Comparison of ENCODE assay signal across 11 mouse cellular contexts in genomic region chr2:18025116-18025515, GRCm38 (mm10). TPM values are rescaled to one million over a fixed set of nuclear protein-coding genes. Genes with fewer than 3 reads are reported as not detected.
DNase-seq lines count a peak whose midpoint lies in the region; ATAC-seq and TF ChIP-seq lines count a peak whose summit lies in the region.
"Had no signal": no experiment of that assay in that cellular context is flagged by ENCODE, and none has a peak within 500 bp of the region (broad histone marks: within the 10 kb centered on the region; RNA-seq: fewer than 3 reads in every experiment).

No protein-coding gene starts in this region.

- no peaks in the 10 kb centered on the region for H3K9me3 ChIP-seq in lung, embryonic 15.5 days
- no peaks in the 10 kb centered on the region for H3K9me3 ChIP-seq in lung, postnatal 0 days (ENCODE audit: low read length)
- H3K9me3 ChIP-seq in limb, embryonic 10.5 days (replicated peaks) = no peaks in the 10 kb centered on the region
- no peaks in the 10 kb centered on the region for H3K9me3 ChIP-seq in neural tube, embryonic 15.5 days (replicated peaks)

- no peak for TF ChIP-seq EP300 in lung, postnatal 0 days (IDR thresholded peaks at IDR 0.05)

- no peak for TF ChIP-seq CTCF in lung, postnatal 0 days (IDR thresholded peaks at IDR 0.05)

- no peaks in the 10 kb centered on the region for H3K36me3 ChIP-seq in lung, embryonic 15.5 days
- no peaks in the 10 kb centered on the region for H3K36me3 ChIP-seq in lung, postnatal 0 days (ENCODE audit: insufficient read depth, low read length)
- no peaks in the 10 kb centered on the region for H3K36me3 ChIP-seq in limb, embryonic 10.5 days
- no peaks in the 10 kb centered on the region for H3K36me3 ChIP-seq in neural tube, embryonic 15.5 days

- no peak for ATAC-seq in lung, embryonic 15.5 days (ENCODE audit: borderline replicate concordance, extremely low read depth, low FRiP score, low TSS enrichment)
- no peak for ATAC-seq in lung, postnatal 0 days
- no peak for ATAC-seq in neural tube, embryonic 15.5 days (ENCODE audit: low FRiP score)
- ATAC-seq: Patski had no signal

- peak; percentile 60 for DNase-seq in embryo, embryonic 10.5 days (ENCODE audit: low spot score)
- no peak for DNase-seq in embryo, embryonic 10 days (ENCODE audit: low spot score)
- no peak for DNase-seq in lung, postnatal 0 days (ENCODE audit: low spot score)
- no peak for DNase-seq in limb, embryonic 10.5 days (ENCODE audit: low spot score)
- DNase-seq in ovary, postnatal 36 days (ENCODE audit: low spot score) = no peak
- no peak for DNase-seq in layer of hippocampus, adult 9-10 months (ENCODE audit: low spot score)
- DNase-seq: spleen, adult 18-20 months had no signal

- H3K27me3 ChIP-seq in lung, embryonic 15.5 days = no peaks in the 10 kb centered on the region
- no peaks in the 10 kb centered on the region for H3K27me3 ChIP-seq in lung, postnatal 0 days (replicated peaks; ENCODE audit: insufficient read depth, low read length)
- H3K27me3 ChIP-seq in limb, embryonic 10.5 days (ENCODE audit: low read depth, poor library complexity, severe bottlenecking) = no peaks in the 10 kb centered on the region; the same call in 1 of the 2 replicates
- H3K27me3 ChIP-seq in neural tube, embryonic 15.5 days (replicated peaks) = no peaks in the 10 kb centered on the region
- H3K27me3 ChIP-seq: Patski had no signal

- 0 out of 2 replicates have a peak overlapping the region, but pooled peaks have one; percentile 61 for H3K4me3 ChIP-seq in lung, embryonic 15.5 days
- no peak overlapping the region for H3K4me3 ChIP-seq in lung, postnatal 0 days (ENCODE audit: low read depth, low read length)
- peak overlapping the region; percentile 78; the same call in 1 of the 2 replicates for H3K4me3 ChIP-seq in limb, embryonic 10.5 days
- H3K4me3 ChIP-seq in neural tube, embryonic 15.5 days (replicated peaks) = 0 out of 2 replicates have a peak overlapping the region, but pooled peaks have one; percentile 65

- peaks cover 13% of the 10 kb centered on the region for H3K4me1 ChIP-seq in lung, embryonic 15.5 days
- no peaks in the 10 kb centered on the region for H3K4me1 ChIP-seq in lung, postnatal 0 days (ENCODE audit: insufficient read depth, low read depth, low read length)
- H3K4me1 ChIP-seq in limb, embryonic 10.5 days = peaks cover 40% of the 10 kb centered on the region
- peaks cover 24% of the 10 kb centered on the region for H3K4me1 ChIP-seq in neural tube, embryonic 15.5 days

- WGBS in lung, embryonic 15.5 days = 61% methylated on average over 5 of the region's 5 CpGs
- WGBS in lung, postnatal 0 days = 56% methylated on average over 5 of the region's 5 CpGs
- 67% methylated on average over 5 of the region's 5 CpGs for WGBS in limb, embryonic 10.5 days
- whole genome bisulfite sequencing in neural tube, embryonic 15.5 days = 47% methylated on average over 5 of the region's 5 CpGs

- H3K9ac ChIP-seq in lung, embryonic 15.5 days = no peak overlapping the region
- H3K9ac ChIP-seq in lung, postnatal 0 days (replicated peaks; ENCODE audit: low read depth) = no peak overlapping the region
- no peak overlapping the region for H3K9ac ChIP-seq in neural tube, embryonic 15.5 days (replicated peaks)

- H3K27ac ChIP-seq in lung, embryonic 15.5 days = no peak overlapping the region
- no peak overlapping the region for H3K27ac ChIP-seq in lung, postnatal 0 days (ENCODE audit: low read length)
- H3K27ac ChIP-seq in limb, embryonic 10.5 days = no peak overlapping the region
- no peak overlapping the region for H3K27ac ChIP-seq in neural tube, embryonic 15.5 days (replicated peaks)

- H3K4me2 ChIP-seq in lung, embryonic 15.5 days = peak overlapping the region; percentile 94
- H3K4me2 ChIP-seq in lung, postnatal 0 days (replicated peaks; ENCODE audit: low read depth, low read length) = no peak overlapping the region; the same call in 1 of the 2 replicates
- H3K4me2 ChIP-seq in neural tube, embryonic 15.5 days = peak overlapping the region; percentile 94

RNA-seq across cellular contexts. Expression of gene A930004D18Rik, which starts 12.4 kb away (rescaled TPM):
- polyA plus RNA-seq in lung, embryonic 15.5 days (2015; fragmentation: Nextera tagmentation; extraction: Ambion mirVana) = 12.5 and 13.6 TPM in 2 replicates
- 11.0 and 11.3 TPM in 2 replicates for polyA plus RNA-seq in lung, postnatal 0 days (2015; fragmentation: Nextera tagmentation; extraction: Ambion mirVana)
- 11.5 and 11.6 TPM in 2 replicates for polyA plus RNA-seq in limb, embryonic 10.5 days (2016; fragmentation: Nextera tagmentation; extraction: Ambion mirVana)
- 8.6 and 13.1 TPM in 2 replicates for polyA plus RNA-seq in neural tube, embryonic 15.5 days (2015; fragmentation: Nextera tagmentation; extraction: Ambion mirVana)
- polyA plus RNA-seq: erythroblast, embryonic 14.5 days had no signal

RNA-seq across cellular contexts. Expression of gene Skida1, which starts 23.7 kb away (rescaled TPM):
- 7.2 and 8.4 TPM in 2 replicates for polyA plus RNA-seq in lung, embryonic 15.5 days (2015; fragmentation: Nextera tagmentation; extraction: Ambion mirVana)
- polyA plus RNA-seq in lung, postnatal 0 days (2015; fragmentation: Nextera tagmentation; extraction: Ambion mirVana) = 2.5 and 3.0 TPM in 2 replicates
- polyA plus RNA-seq in limb, embryonic 10.5 days (2016; fragmentation: Nextera tagmentation; extraction: Ambion mirVana) = 7.0 and 11.5 TPM in 2 replicates
- 3.8 and 5.2 TPM in 2 replicates for polyA plus RNA-seq in neural tube, embryonic 15.5 days (2015; fragmentation: Nextera tagmentation; extraction: Ambion mirVana)
- polyA plus RNA-seq: erythroblast, embryonic 14.5 days had no signal

RNA-seq across cellular contexts. Expression of gene H2al2a, which starts 28.4 kb away (rescaled TPM):
- not detected in 2 replicates for polyA plus RNA-seq in lung, embryonic 15.5 days (2015; fragmentation: Nextera tagmentation; extraction: Ambion mirVana)
- not detected in 2 replicates for polyA plus RNA-seq in lung, postnatal 0 days (2015; fragmentation: Nextera tagmentation; extraction: Ambion mirVana)
- polyA plus RNA-seq in limb, embryonic 10.5 days (2016; fragmentation: Nextera tagmentation; extraction: Ambion mirVana) = not detected in 2 replicates
- not detected in 2 replicates for polyA plus RNA-seq in neural tube, embryonic 15.5 days (2015; fragmentation: Nextera tagmentation; extraction: Ambion mirVana)
- polyA plus RNA-seq: erythroblast, embryonic 14.5 days; Patski had no signal

RNA-seq across cellular contexts. Expression of gene Mllt10, which starts 29.9 kb away (rescaled TPM):
- 58.9 and 59.4 TPM in 2 replicates for polyA plus RNA-seq in lung, embryonic 15.5 days (2015; fragmentation: Nextera tagmentation; extraction: Ambion mirVana)
- 35.1 and 38.9 TPM in 2 replicates for polyA plus RNA-seq in lung, postnatal 0 days (2015; fragmentation: Nextera tagmentation; extraction: Ambion mirVana)
- polyA plus RNA-seq in limb, embryonic 10.5 days (2016; fragmentation: Nextera tagmentation; extraction: Ambion mirVana) = 56.9 and 65.3 TPM in 2 replicates
- 46.2 and 57.7 TPM in 2 replicates for polyA plus RNA-seq in neural tube, embryonic 15.5 days (2015; fragmentation: Nextera tagmentation; extraction: Ambion mirVana)
